Mouse (Mus musculus) stomach, embryonic 14.5 days (tissue): ENCODE results near the gene Gm5416. TPM values are rescaled to one million over a fixed set of nuclear protein-coding genes. Genes with fewer than 3 reads are reported as not detected.
"Not testable (repeated sequence)": the region's sequence is repeated elsewhere in the genome, so short reads cannot be mapped to it uniquely, and the experiment has no call there.

Experiments
- ATAC-seq: fragments of 200-750 bp; cut with Nextera tagmentation; 2 replicates; pipeline ENCODE4 v1.8.0; 2017; ENCODE audit warnings: low read depth, moderate TSS enrichment; ENCODE audit not compliant: insufficient number of reproducible peaks, insufficient read depth, low FRiP score
- H3K27ac ChIP-seq: fragments of 300-500 bp; sonication (generic); 2 replicates; pipeline ENCODE4 v1.5.1; 2014; ENCODE audit warnings: mild to moderate bottlenecking, low read length, moderate library complexity, mixed read lengths
- H3K27me3 ChIP-seq: fragments of 300-500 bp; sonication (generic); 2 replicates; pipeline ENCODE4 v1.6.1; 2014; ENCODE audit warnings: low read length, control low read depth, mixed read lengths; ENCODE audit not compliant: control insufficient read depth, insufficient read depth
- H3K36me3 ChIP-seq: fragments of 300-500 bp; sonication (generic); 2 replicates; pipeline ENCODE4 v1.6.1; 2014; ENCODE audit warnings: mild to moderate bottlenecking, control low read depth, low read length, moderate library complexity, mixed read lengths; ENCODE audit not compliant: control insufficient read depth, insufficient read depth
- H3K4me1 ChIP-seq: fragments of 300-500 bp; sonication (generic); 2 replicates; pipeline ENCODE4 v1.6.1; 2014; ENCODE audit warnings: low read length, control low read depth, mixed read lengths; ENCODE audit not compliant: control insufficient read depth, insufficient read depth
- H3K4me2 ChIP-seq: fragments of 300-500 bp; sonication (generic); replicated peaks from 2 replicates; pipeline ENCODE4 v1.6.1; 2014; ENCODE audit warnings: low read depth, low read length, control low read depth
- H3K4me3 ChIP-seq: fragments of 300-500 bp; sonication (generic); 2 replicates; pipeline ENCODE4 v1.5.1; 2014; ENCODE audit warnings: low read depth, low read length, control low read depth
- H3K9ac ChIP-seq: fragments of 300-500 bp; sonication (generic); replicated peaks from 2 replicates; pipeline ENCODE4 v1.6.1; 2014; ENCODE audit warnings: low read depth, mild to moderate bottlenecking, control low read depth, low read length, moderate library complexity, mixed read lengths
- H3K9me3 ChIP-seq: fragments of 300-500 bp; sonication (generic); 2 replicates; pipeline ENCODE4 v1.6.1; 2016; ENCODE audit warnings: low read depth, low read length, control low read depth; ENCODE audit not compliant: control insufficient read depth
- WGBS: fragments of 180-500 bp; shearing (Covaris S2); extraction: QIAGEN DNeasy Blood & Tissue Kit; methylation state at CpG from one replicate; pipeline ENCODE4 v1.1.7; 2014; 5-methylcytosine and 5-hydroxymethylcytosine counted together
- polyA plus RNA-seq: library from polyadenylated mRNA; unstranded; fragments of >200 nt; fragmentation: Nextera tagmentation; extraction: Ambion mirVana; gene quantifications from 2 replicates; pipeline ENCODE4 v1.2.1, GENCODE M21; 2014

Gene Gm5416
- polyA plus RNA-seq, result not detected in 2 replicates

DNA sequence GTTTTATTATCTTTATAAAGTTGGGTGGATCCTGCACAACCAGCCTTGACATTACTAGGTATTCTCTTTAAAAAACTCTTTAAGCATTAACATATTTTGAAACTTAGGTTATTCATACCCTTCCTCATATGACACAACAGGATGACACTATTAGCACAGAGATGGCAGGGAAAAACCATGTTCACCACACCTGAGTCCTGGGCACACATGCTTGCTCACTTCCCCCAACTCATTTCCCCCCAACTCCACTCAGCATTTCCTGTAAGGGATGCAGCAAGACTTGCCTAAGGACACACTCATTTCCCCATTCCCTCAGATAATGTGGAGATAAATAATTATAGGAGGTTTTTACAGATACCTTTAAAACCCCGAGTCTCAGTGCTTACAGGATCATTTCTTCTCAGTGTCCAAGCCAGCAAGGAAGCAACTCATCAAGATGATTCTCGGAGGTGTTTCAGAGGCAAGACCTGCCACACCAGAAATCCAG lies at the start of gene Gm5416:
Gene Gm5416 (plus strand): TSS at position 437 of the 487 bp plus-strand sequence.
- WGBS, result 79% methylated on average over 2 of the region's 2 CpGs
- H3K36me3 ChIP-seq, result no peaks in the 10 kb centered on the region
- no peak for ATAC-seq

DNA sequence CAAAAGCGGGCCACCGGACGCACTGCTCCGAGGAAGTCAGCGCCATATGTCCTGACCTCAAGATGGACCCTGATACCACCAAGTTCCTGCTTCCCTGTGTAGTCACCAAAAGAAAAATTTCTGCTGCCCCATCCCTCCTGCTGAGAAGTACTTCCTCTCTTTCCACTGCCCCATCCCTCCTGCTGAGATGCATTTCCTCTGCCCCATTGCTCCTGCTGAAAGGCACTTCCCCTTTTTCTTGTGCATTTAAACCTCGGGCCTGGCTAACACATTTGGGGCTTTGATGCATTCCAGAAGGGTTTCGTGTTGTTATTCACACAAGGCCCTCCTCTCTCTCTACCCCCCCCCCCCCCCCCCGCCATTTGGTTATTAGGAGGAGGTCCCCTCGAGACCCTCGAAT lies 42.4 kb upstream of the Gm5416 start:
- not testable (repeated sequence) for H3K4me3 ChIP-seq, H3K36me3 ChIP-seq, H3K27ac ChIP-seq, H3K4me2 ChIP-seq, H3K27me3 ChIP-seq, H3K4me1 ChIP-seq, H3K9me3 ChIP-seq, H3K9ac ChIP-seq, ATAC-seq
- 93% methylated on average over 9 of the region's 10 CpGs for whole genome bisulfite sequencing

More for the DNA sequence above, at the start of gene Gm5416:
- Histone ChIP-seq H3K9ac (no peak within 1 kb of the TSS), H3K27ac (no peak within 1 kb of the TSS), H3K27me3 (no peaks in the 10 kb centered on the region), H3K4me3 (no peak within 1 kb of the TSS), H3K4me2 (no peak within 1 kb of the TSS), H3K4me1 (no peaks in the 10 kb centered on the region), H3K9me3 (no peaks in the 10 kb centered on the region)

GRCm38 (mm10) chr16:36176108-36176507 lies 34.1 kb upstream of the Gm5416 start:
- H3K4me3 ChIP-seq, result no peak overlapping the region
- H3K9ac ChIP-seq, result no peak overlapping the region
- H3K9me3 ChIP-seq, result no peaks in the 10 kb centered on the region
- H3K36me3 ChIP-seq, result no peaks in the 10 kb centered on the region
- no peaks in the 10 kb centered on the region for H3K27me3 ChIP-seq
- H3K4me2 ChIP-seq, result no peak overlapping the region
- no peak overlapping the region for H3K27ac ChIP-seq
- H3K4me1 ChIP-seq, result no peaks in the 10 kb centered on the region
- no peak for ATAC-seq

- H3K4me1 ChIP-seq, result no peaks in the 10 kb centered on the region
- H3K4me3 ChIP-seq, result no peak overlapping the region
- H3K27ac ChIP-seq, result no peak overlapping the region
- no peak overlapping the region for H3K4me2 ChIP-seq
- no peak for ATAC-seq
- no peaks in the 10 kb centered on the region for H3K9me3 ChIP-seq
- H3K27me3 ChIP-seq, result no peaks in the 10 kb centered on the region
- no peaks in the 10 kb centered on the region for H3K36me3 ChIP-seq
- no peak overlapping the region for H3K9ac ChIP-seq
- 80% methylated on average over 2 of the region's 2 CpGs for WGBS
Observed at GRCm38 (mm10) chr16:36179910-36180309, 30.3 kb upstream of the Gm5416 start.

DNA sequence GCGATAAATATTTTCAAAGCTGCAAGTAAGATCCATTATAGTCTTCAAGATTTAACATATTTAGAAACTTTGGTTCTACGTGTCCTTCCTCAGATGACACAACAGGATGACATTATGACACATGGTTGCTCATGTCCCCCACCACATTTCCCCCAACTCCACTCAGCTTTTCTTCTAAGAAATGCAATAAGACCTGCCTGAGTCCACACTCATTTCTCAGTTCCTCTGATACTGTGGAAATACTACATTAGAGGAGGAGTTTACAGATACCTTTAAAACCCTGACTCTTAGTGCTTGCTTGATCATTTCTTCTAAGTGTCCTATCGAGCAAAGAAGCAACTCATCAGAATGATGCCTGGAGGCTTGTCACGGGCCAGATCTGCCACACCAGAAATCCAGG lies 26.3 kb upstream of the Gm5416 start, which contains the start of gene Gm5483:
Gene Gm5483 (plus strand): TSS at position 301 of the 400 bp plus-strand sequence.
- not testable (repeated sequence) for H3K27me3 ChIP-seq, H3K4me3 ChIP-seq, H3K9ac ChIP-seq, ATAC-seq, H3K9me3 ChIP-seq, H3K27ac ChIP-seq, H3K36me3 ChIP-seq, H3K4me2 ChIP-seq, H3K4me1 ChIP-seq
- 79% methylated on average over 4 of the region's 4 CpGs for WGBS

DNA sequence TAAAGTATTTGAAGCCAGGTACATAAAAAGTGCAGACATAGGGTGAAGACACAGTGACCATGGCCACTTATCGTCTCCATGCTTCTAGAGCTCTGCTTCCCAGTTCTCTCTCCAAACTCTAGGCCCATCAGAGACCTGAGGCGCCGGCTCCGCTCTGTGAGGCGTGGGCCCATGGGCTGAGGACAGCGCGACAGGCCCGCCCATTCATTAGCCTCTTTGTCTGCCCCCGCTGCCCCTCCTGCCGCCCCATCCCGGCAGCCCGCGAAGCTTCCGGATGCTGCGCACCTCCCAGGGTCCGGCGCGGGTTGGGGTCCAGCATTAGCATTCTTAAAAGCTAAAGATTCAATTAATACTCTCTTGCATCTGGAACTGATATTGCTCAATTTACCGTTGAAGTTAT lies 11.0 kb upstream of the Gm5416 start:
- Histone ChIP-seq H3K36me3 (no peaks in the 10 kb centered on the region), H3K27me3 (no peaks in the 10 kb centered on the region), H3K9ac (no peak overlapping the region), H3K4me3 (no peak overlapping the region), H3K4me1 (no peaks in the 10 kb centered on the region), H3K27ac (no peak overlapping the region), H3K9me3 (no peaks in the 10 kb centered on the region), H3K4me2 (no peak overlapping the region)
- no peak for ATAC-seq
- 59% methylated on average over 19 of the region's 19 CpGs for WGBS

- Histone ChIP-seq H3K36me3 (no peaks in the 10 kb centered on the region), H3K27ac (no peak overlapping the region), H3K9me3 (no peaks in the 10 kb centered on the region), H3K9ac (no peak overlapping the region), H3K4me3 (no peak overlapping the region), H3K4me1 (no peaks in the 10 kb centered on the region), H3K27me3 (no peaks in the 10 kb centered on the region), H3K4me2 (no peak overlapping the region)
- no peak for ATAC-seq
- 52% methylated on average over 5 of the region's 5 CpGs for WGBS
Observed at GRCm38 (mm10) chr16:36203846-36204245, 6.4 kb upstream of the Gm5416 start.

DNA sequence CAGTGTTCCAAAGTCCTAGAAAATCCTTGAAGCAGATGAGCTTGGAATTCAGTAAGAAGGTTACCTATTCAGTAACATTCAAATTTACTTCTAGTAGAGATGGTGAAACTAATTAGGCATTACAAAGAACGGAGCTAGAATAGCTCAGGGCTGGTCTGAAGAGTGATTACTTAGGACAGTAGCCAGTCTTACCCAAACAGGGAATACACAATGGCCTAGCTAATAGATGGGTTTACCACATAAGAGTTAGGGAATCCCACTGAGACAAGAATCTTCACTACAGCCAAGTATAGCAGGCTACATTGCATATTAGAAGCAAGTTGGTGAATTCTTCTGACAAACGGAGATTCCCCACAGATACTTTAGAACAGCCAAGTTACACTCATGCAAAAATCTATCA lies 4.5 kb upstream of the Gm5416 start:
- not testable (repeated sequence) for H3K27ac ChIP-seq, H3K36me3 ChIP-seq, H3K4me2 ChIP-seq, H3K4me1 ChIP-seq, H3K27me3 ChIP-seq, H3K9ac ChIP-seq, ATAC-seq, H3K4me3 ChIP-seq, H3K9me3 ChIP-seq
- WGBS, result 45% methylated on average over 2 of the region's 2 CpGs

GRCm38 (mm10) chr16:36221168-36221567 lies 11.0 kb downstream of the Gm5416 start, which contains the start of gene 2010005H15Rik:
Gene 2010005H15Rik (plus strand): TSS chr16:36221468.
- not testable (repeated sequence) for H3K27ac ChIP-seq, ATAC-seq, H3K9me3 ChIP-seq, H3K36me3 ChIP-seq, H3K27me3 ChIP-seq, H3K4me2 ChIP-seq, H3K9ac ChIP-seq, H3K4me3 ChIP-seq, H3K4me1 ChIP-seq
- 96% methylated on average over 6 of the region's 7 CpGs for WGBS
